Mouse (Mus musculus) megakaryocyte, embryonic 14.5 days (primary cell): ENCODE measurements around the gene Slc4a11. TPM values are rescaled to one million over a fixed set of nuclear protein-coding genes. Genes with fewer than 3 reads are reported as not detected.

Experiments
- H3K27me3 ChIP-seq: replicated peaks from 2 replicates; pipeline ENCODE3; 2012; ENCODE audit warnings: inconsistent platforms
- H3K36me3 ChIP-seq: replicated peaks from 2 replicates; pipeline ENCODE3; 2012; ENCODE audit warnings: low read length, inconsistent platforms, mixed read lengths
- H3K4me1 ChIP-seq: 2 replicates; pipeline ENCODE4 v1.6.1; 2012; ENCODE audit warnings: inconsistent platforms
- H3K4me3 ChIP-seq: replicated peaks from 2 replicates; pipeline ENCODE3; 2012; ENCODE audit warnings: moderate library complexity, mild to moderate bottlenecking, inconsistent platforms
- H3K9me3 ChIP-seq: 2 replicates; pipeline ENCODE4 v1.6.1; 2012; ENCODE audit warnings: inconsistent platforms
- FLI1 ChIP-seq: IDR thresholded peaks from 2 replicates; pipeline ENCODE4 v1.6.1; 2012; ENCODE audit warnings: low read length, inconsistent platforms, mixed read lengths
- GATA1 ChIP-seq: IDR thresholded peaks from 3 replicates; pipeline ENCODE4 v1.6.1; 2012; ENCODE audit warnings: mixed read lengths, low read length, inconsistent platforms, borderline replicate concordance
- polyA plus RNA-seq: library from polyadenylated mRNA; stranded (reverse); fragments of >175 nt; gene quantifications from 2 replicates; pipeline ENCODE4 v1.2.3, GENCODE M21; 2012; ENCODE audit warnings: low replicate concordance; ENCODE audit not compliant: insufficient read depth

Gene Slc4a11
- 0.53 and 0.58 TPM in 2 replicates for polyA plus RNA-seq

DNA sequence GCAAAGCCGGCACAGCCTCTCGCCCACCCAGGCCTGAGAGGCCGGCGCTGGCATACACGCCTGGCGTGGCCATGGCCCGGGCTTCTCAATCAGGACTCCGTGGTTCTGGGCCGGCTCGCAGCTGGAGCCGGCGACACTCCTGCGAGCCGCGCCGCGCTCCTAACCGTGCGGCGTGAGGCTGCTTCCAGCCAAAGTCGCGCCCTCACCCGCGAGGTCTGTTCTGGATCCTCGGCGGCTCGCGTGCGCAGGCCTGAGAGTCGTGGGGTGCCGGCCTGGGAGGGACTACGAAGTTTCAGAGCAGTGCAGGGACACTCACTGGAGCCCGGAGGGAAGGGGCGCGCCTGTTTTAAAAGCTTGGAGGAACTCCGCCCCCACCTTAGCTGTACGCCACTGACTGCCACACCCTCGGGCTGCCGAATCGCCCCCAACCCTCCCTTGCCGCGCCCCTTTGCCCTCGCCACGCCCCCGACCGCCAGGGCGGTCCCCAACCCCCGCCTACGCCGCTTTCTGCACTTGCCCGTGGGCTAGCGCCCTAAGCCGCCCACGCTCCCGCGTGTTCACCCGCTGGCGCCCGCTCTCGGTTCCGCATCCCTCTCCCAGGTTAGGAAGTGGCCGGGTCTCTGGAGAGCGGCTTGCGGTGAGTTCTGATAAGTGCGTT is at the start of gene Slc4a11:
Gene Slc4a11, minus strand, starts transcription at position 367 of the 658 bp plus-strand sequence.
- no peak for TF ChIP-seq GATA1
- TF ChIP-seq FLI1, result no peak
- H3K36me3 ChIP-seq, result no peaks in the 10 kb centered on the region
- H3K4me1 ChIP-seq, result peaks cover 34% of the 10 kb centered on the region
- H3K4me3 ChIP-seq, result peak within 1 kb of the TSS; percentile 91
- H3K9me3 ChIP-seq, result no peaks in the 10 kb centered on the region
- H3K27me3 ChIP-seq, result peaks cover 72% of the 10 kb centered on the region

GRCm38 (mm10) chr2:130743576-130743975 is 46.3 kb upstream of the Slc4a11 start:
- Histone ChIP-seq H3K36me3 (peaks cover 88% of the 10 kb centered on the region), H3K4me1 (no peaks in the 10 kb centered on the region), H3K27me3 (no peaks in the 10 kb centered on the region), H3K9me3 (peaks cover 23% of the 10 kb centered on the region), H3K4me3 (no peak overlapping the region)
- TF ChIP-seq GATA1 (no peak), FLI1 (no peak)

DNA sequence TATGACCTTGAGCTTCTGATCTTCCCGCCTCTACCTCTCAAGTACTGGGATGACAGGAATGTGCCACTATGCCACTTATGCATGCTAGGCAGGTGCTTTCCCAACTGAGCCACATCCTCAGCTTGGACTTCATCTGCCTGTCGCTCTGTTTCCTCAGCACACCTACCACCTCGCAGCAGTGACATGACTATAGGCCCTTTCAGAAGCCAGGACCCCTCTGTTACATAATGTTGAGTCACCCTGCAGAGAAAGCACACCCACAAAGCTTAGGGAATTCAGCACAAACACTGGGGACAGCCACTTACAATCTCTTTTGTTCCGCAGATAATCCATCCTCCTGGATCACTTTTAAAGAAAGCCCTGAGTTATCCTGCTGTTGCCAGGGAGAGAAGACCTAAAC is 42.8 kb upstream of the Slc4a11 start:
- Histone ChIP-seq H3K27me3 (no peaks in the 10 kb centered on the region), H3K4me1 (peaks cover 3% of the 10 kb centered on the region), H3K36me3 (peaks cover 87% of the 10 kb centered on the region), H3K4me3 (no peak overlapping the region), H3K9me3 (peaks cover 14% of the 10 kb centered on the region)
- TF ChIP-seq GATA1, result no peak

DNA sequence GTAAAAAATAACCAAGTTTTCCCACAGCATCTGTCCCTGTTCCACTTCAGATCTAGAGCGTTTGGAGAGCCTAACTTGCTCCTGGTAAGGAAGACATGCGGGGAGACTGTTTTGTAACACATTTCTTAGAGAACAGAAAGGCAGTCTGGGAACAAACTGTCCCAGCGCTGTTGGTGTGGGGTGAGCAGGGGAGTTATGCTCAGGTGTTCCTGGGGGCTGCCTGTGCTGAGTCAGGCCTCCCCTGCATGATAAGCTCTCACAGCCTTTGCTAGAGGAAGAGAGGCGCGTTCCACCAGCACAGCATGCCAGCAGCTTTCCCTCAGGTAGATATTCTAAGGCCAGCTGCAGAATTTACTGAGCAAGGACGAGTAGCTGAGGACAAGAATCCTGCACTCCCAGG is 40.7 kb upstream of the Slc4a11 start:
- H3K36me3 ChIP-seq, result peaks cover 84% of the 10 kb centered on the region
- H3K9me3 ChIP-seq, result no peaks in the 10 kb centered on the region
- no peak overlapping the region for H3K4me3 ChIP-seq
- TF ChIP-seq GATA1, result no peak
- no peak for TF ChIP-seq FLI1
- H3K27me3 ChIP-seq, result no peaks in the 10 kb centered on the region
- H3K4me1 ChIP-seq, result peaks cover 7% of the 10 kb centered on the region

DNA sequence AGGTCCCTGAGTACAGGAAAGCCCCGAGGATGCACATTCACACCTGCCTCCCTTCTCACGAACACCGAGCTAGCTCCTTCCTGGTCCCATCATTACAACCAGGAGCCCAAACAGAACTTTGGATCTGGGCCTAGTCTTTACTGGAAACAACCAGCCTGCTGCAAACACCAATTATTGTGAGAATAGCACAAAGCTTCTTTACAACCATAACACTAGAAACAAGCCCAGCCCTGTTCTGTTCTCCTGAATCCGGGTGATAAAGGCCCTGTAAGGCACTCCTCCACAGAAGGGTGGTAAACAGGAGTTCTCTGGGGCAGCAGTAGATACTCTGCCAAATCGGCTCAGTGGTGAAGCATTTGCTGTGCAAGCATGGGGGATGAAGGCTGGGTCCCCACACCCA is 38.0 kb upstream of the Slc4a11 start:
- no peaks in the 10 kb centered on the region for H3K9me3 ChIP-seq
- peaks cover 82% of the 10 kb centered on the region for H3K36me3 ChIP-seq
- TF ChIP-seq GATA1, result no peak
- TF ChIP-seq FLI1, result no peak
- no peak overlapping the region for H3K4me3 ChIP-seq
- peaks cover 7% of the 10 kb centered on the region for H3K4me1 ChIP-seq
- no peaks in the 10 kb centered on the region for H3K27me3 ChIP-seq

DNA sequence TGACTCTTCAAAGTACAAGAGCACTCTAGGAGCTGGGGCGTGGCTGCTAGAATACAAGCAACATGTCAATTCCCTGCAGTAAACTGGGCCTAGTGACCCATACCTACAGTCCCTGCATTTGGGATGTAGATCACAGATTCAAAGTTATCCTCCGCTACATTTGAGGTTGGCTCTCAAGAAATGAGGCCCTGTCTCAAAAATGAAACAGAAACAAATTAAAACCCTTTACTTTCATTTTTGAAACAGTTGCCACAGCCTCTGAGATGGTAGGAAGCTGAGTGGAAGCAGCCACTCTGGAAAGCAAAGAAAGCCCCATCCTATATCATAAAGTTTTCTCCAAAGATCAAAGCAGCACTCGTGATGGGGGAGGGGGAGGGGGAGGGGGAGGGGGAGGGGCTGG is 36.1 kb upstream of the Slc4a11 start:
- H3K4me3 ChIP-seq, result no peak overlapping the region
- peaks cover 7% of the 10 kb centered on the region for H3K4me1 ChIP-seq
- peaks cover 82% of the 10 kb centered on the region for H3K36me3 ChIP-seq
- H3K27me3 ChIP-seq, result no peaks in the 10 kb centered on the region
- H3K9me3 ChIP-seq, result peaks cover 9% of the 10 kb centered on the region; the same call in 1 of the 2 replicates
- no peak for TF ChIP-seq GATA1
- TF ChIP-seq FLI1, result no peak

DNA sequence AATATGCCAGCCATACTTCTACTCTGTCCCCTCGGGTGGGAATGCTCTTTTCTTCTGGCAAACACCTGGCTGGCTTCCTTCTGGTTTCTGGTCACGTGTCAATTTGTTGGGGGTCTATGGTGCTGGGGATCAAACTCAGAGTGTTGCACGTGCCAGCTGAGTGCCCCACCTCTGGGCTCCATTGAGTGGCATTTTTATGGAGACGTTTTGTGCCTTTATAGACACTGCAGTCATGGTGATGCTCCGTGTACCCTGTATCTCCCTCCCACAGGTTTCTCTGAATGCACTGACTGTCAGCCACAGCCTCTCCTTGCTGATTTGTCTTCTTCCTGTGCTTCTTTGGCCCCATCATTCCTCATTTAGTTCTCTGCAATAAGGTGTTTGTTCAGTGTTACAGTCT is 34.5 kb upstream of the Slc4a11 start:
- H3K9me3 ChIP-seq, result peaks cover 9% of the 10 kb centered on the region; the same call in 1 of the 2 replicates
- H3K36me3 ChIP-seq, result peaks cover 83% of the 10 kb centered on the region
- peaks cover 15% of the 10 kb centered on the region for H3K4me1 ChIP-seq
- H3K27me3 ChIP-seq, result no peaks in the 10 kb centered on the region
- no peak for TF ChIP-seq GATA1
- no peak for TF ChIP-seq FLI1
- no peak overlapping the region for H3K4me3 ChIP-seq

DNA sequence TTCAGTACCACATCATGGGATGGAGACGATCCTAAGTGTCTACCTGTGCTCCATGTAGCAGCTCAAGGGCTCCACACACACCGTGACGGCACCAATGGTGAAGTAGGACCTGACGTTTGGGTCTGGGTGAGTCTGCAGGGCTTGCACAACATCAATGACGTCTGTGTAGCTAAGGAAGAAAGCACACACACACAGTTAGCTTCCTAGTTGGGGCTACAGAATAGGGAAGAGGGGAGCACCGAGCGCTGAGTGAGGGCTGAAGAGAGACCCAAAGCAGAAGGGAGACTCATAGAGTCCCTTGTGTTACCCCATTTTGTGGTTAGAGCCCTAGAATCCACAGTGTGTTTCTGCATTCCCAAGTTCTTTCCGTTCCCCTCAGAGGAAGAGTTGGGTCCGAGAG is 33.4 kb upstream of the Slc4a11 start:
- Histone ChIP-seq H3K27me3 (no peaks in the 10 kb centered on the region), H3K9me3 (peaks cover 9% of the 10 kb centered on the region; the same call in 1 of the 2 replicates), H3K4me1 (peaks cover 11% of the 10 kb centered on the region), H3K36me3 (peaks cover 85% of the 10 kb centered on the region), H3K4me3 (no peak overlapping the region)
- TF ChIP-seq GATA1 (no peak), FLI1 (no peak)

DNA sequence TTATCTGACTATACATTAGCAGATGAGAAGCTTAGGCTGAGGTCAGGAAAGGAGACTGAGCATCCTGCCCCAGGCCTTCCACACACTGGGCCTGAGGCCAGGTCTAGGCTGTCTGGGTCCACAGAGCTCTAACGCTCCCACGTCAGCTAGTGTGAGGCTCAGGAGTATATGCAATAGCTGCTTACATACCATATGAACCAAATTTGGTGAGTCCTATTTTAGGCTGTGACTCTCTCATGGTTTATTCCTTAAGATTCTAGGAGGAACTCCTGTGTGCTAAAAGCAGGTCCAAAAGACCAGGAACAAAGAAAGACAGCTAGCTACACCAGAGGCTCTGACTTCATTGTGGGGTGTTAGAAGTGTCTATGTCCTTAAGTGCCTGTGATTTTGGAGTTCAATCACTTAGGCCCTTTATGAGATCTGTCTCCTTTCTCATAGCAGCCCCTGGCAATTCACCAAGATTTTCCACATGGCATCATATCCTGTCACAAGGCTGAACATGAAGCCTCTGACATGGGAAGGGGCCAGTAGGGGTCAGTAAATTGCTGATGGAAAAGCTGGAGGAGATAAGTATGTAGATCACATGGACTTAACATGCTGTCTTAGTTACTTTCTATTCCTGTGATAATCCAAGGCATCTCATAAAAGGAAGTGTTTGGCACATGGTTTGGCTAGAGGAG is 31.7 kb upstream of the Slc4a11 start:
- Histone ChIP-seq H3K27me3 (no peaks in the 10 kb centered on the region), H3K9me3 (peaks cover 9% of the 10 kb centered on the region; the same call in 1 of the 2 replicates), H3K4me1 (peaks cover 11% of the 10 kb centered on the region), H3K4me3 (no peak overlapping the region), H3K36me3 (peaks cover 83% of the 10 kb centered on the region)
- TF ChIP-seq GATA1 (no peak), FLI1 (no peak)

- H3K4me3 ChIP-seq, result no peak overlapping the region
- H3K27me3 ChIP-seq, result no peaks in the 10 kb centered on the region
- H3K4me1 ChIP-seq, result peaks cover 8% of the 10 kb centered on the region
- peaks cover 9% of the 10 kb centered on the region; the same call in 1 of the 2 replicates for H3K9me3 ChIP-seq
- peaks cover 87% of the 10 kb centered on the region for H3K36me3 ChIP-seq
- TF ChIP-seq FLI1, result no peak
- no peak for TF ChIP-seq GATA1
Observed at GRCm38 (mm10) chr2:130727752-130728151, 30.4 kb upstream of the Slc4a11 start.
